Comparison of ENCODE assay signal across 25 mouse cellular contexts in the genomic region with DNA sequence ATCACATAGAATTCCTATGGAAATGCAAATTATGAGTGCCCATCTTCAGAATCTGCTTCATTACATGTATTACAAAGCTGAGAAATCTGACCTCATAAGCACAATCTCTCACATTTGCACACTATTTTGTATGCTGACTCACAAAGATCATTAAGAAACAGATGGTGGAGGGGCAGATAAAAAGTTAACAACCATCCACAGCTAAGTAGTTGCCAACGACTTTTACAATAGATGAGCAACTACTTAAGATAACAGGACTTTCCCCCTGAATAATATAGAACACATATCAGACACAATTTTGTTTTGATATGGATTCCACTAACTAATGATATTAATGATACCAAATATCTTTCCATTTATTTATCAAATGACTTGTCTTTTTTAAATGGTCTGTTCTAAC.
A peak's percentile ranks its signal among the peaks of the same experiment; 100 is the strongest.
DNase-seq lines count a peak whose midpoint lies in the region; ATAC-seq and TF ChIP-seq lines count a peak whose summit lies in the region.
"Had no signal": no experiment of that assay in that cellular context is flagged by ENCODE, and none has a peak within 500 bp of the region (broad histone marks: within the 10 kb centered on the region; RNA-seq: fewer than 3 reads in every experiment).

No protein-coding gene starts in this region.

- peak; percentile 60 for DNase-seq in MEL (ENCODE audit: low read depth, low spot score)
- DNase-seq: adrenal gland, adult 8-10 months; adrenal gland, postnatal 25 days; B cell, adult 2 months; cerebellum, adult 11 months; cerebellum, adult 2 months; cerebellum, adult 9-11 months; cerebellum, postnatal 36 days; embryo, embryonic 11 days; gastrocnemius, postnatal 10 days had no signal

- H3K36me3 ChIP-seq in liver, embryonic 16.5 days (ENCODE audit: control insufficient read depth, insufficient read depth) = peaks cover 13% of the 10 kb centered on the region
- H3K36me3 ChIP-seq in liver, embryonic 12.5 days = peaks cover 64% of the 10 kb centered on the region
- peaks cover 4 to 31% of the 10 kb centered on the region in 2 experiments for H3K36me3 ChIP-seq in MEL (ENCODE audit: control insufficient read depth in 1 of 2, insufficient read depth in 2 of 2, low read length in 2 of 2)
- H3K36me3 ChIP-seq in neural tube, embryonic 15.5 days = peaks cover 19% of the 10 kb centered on the region
- H3K36me3 ChIP-seq: forebrain, embryonic 12.5 days; forebrain, embryonic 15.5 days had no signal

- peaks cover 6% of the 10 kb centered on the region for H3K4me1 ChIP-seq in liver, embryonic 16.5 days (ENCODE audit: control insufficient read depth, low read depth, low read length)
- H3K4me1 ChIP-seq in liver, embryonic 12.5 days = peaks cover 44% of the 10 kb centered on the region
- peaks cover 15 to 23% of the 10 kb centered on the region in 2 experiments for H3K4me1 ChIP-seq in MEL (ENCODE audit: control insufficient read depth in 1 of 2, insufficient read depth in 2 of 2, low read length in 2 of 2)
- 0 out of 2 replicates have a peak, but pooled peaks cover 2% of the 10 kb centered on the region for H3K4me1 ChIP-seq in neural tube, embryonic 15.5 days
- H3K4me1 ChIP-seq: embryonic facial prominence, embryonic 10.5 days; embryonic facial prominence, embryonic 13.5 days; hindbrain, embryonic 12.5 days; hindbrain, embryonic 15.5 days had no signal

- H3K27ac ChIP-seq in liver, embryonic 16.5 days (ENCODE audit: low read length) = no peak overlapping the region
- H3K27ac ChIP-seq in liver, embryonic 12.5 days = no peak overlapping the region
- no peak overlapping the region for H3K27ac ChIP-seq in MEL (ENCODE audit: control insufficient read depth, low read depth, low read length)
- no peak overlapping the region for H3K27ac ChIP-seq in neural tube, embryonic 15.5 days (replicated peaks)
- H3K27ac ChIP-seq: embryonic facial prominence, embryonic 10.5 days; embryonic facial prominence, embryonic 13.5 days; forebrain, embryonic 12.5 days; forebrain, embryonic 15.5 days; hindbrain, embryonic 12.5 days; hindbrain, embryonic 15.5 days had no signal

- H3K9ac ChIP-seq in liver, embryonic 16.5 days (ENCODE audit: low read depth, low read length) = no peak overlapping the region
- H3K9ac ChIP-seq in liver, embryonic 12.5 days = no peak overlapping the region
- no peak overlapping the region for H3K9ac ChIP-seq in MEL (ENCODE audit: control insufficient read depth, low read depth, low read length, poor library complexity, severe bottlenecking)
- no peak overlapping the region for H3K9ac ChIP-seq in neural tube, embryonic 15.5 days (replicated peaks)
- H3K9ac ChIP-seq: embryonic facial prominence, embryonic 13.5 days; forebrain, embryonic 12.5 days; forebrain, embryonic 15.5 days; hindbrain, embryonic 12.5 days; hindbrain, embryonic 15.5 days had no signal

- no peak for TF ChIP-seq CTCF in MEL (IDR thresholded peaks at IDR 0.05 in 2 of 3, conservative IDR thresholded peaks at IDR 0.05 in 1 of 3; ENCODE audit: control insufficient read depth in 1 of 3, insufficient read depth in 1 of 3, low read depth in 2 of 3, low read length in 3 of 3, poor library complexity in 1 of 3, severe bottlenecking in 1 of 3)

- H3K4me2 ChIP-seq in liver, embryonic 16.5 days (ENCODE audit: low read depth, low read length) = no peak overlapping the region
- H3K4me2 ChIP-seq in liver, embryonic 12.5 days = no peak overlapping the region
- H3K4me2 ChIP-seq in neural tube, embryonic 15.5 days = no peak overlapping the region
- H3K4me2 ChIP-seq: embryonic facial prominence, embryonic 13.5 days; forebrain, embryonic 12.5 days; forebrain, embryonic 15.5 days; heart, embryonic 11.5 days; hindbrain, embryonic 12.5 days; hindbrain, embryonic 15.5 days had no signal

- no peak overlapping the region for H3K4me3 ChIP-seq in liver, embryonic 16.5 days (ENCODE audit: low read depth, low read length)
- H3K4me3 ChIP-seq in liver, embryonic 12.5 days = no peak overlapping the region
- H3K4me3 ChIP-seq in MEL (ENCODE audit: control insufficient read depth in 1 of 2, insufficient read depth in 1 of 2, low read depth in 2 of 2, low read length in 2 of 2) = no peak overlapping the region
- no peak overlapping the region for H3K4me3 ChIP-seq in neural tube, embryonic 15.5 days (replicated peaks)
- H3K4me3 ChIP-seq: embryonic facial prominence, embryonic 10.5 days; embryonic facial prominence, embryonic 13.5 days; erythroblast, embryonic 14.5 days; forebrain, embryonic 12.5 days; forebrain, embryonic 15.5 days; hindbrain, embryonic 12.5 days; hindbrain, embryonic 15.5 days had no signal

- peak; percentile 33; the same call in 1 of the 2 replicates for ATAC-seq in liver, embryonic 16.5 days (ENCODE audit: low read depth)
- ATAC-seq in liver, embryonic 12.5 days = no peak
- ATAC-seq in megakaryocyte progenitor cell, adult 5-6 weeks (replicated peaks; ENCODE audit: poor library complexity) = peak; percentile 47
- no peak for ATAC-seq in frontal cortex, adult (ENCODE audit: low TSS enrichment)
- no peak for ATAC-seq in neural tube, embryonic 15.5 days (ENCODE audit: low FRiP score)
- ATAC-seq: activated CD4-positive, CD25-positive, alpha-beta regulatory T cell, adult 4 months; forebrain, embryonic 15.5 days had no signal

- no peaks in the 10 kb centered on the region for H3K9me3 ChIP-seq in liver, embryonic 16.5 days (replicated peaks; ENCODE audit: control insufficient read depth, low read length)
- no peaks in the 10 kb centered on the region for H3K9me3 ChIP-seq in liver, embryonic 12.5 days (replicated peaks)
- H3K9me3 ChIP-seq in MEL (replicated peaks; ENCODE audit: insufficient read depth, low read length) = no peaks in the 10 kb centered on the region
- no peaks in the 10 kb centered on the region for H3K9me3 ChIP-seq in neural tube, embryonic 15.5 days (replicated peaks)
- H3K9me3 ChIP-seq: embryonic facial prominence, embryonic 10.5 days; embryonic facial prominence, embryonic 13.5 days; forebrain, embryonic 12.5 days; forebrain, embryonic 15.5 days; hindbrain, embryonic 12.5 days; hindbrain, embryonic 15.5 days had no signal

- no peaks in the 10 kb centered on the region for H3K27me3 ChIP-seq in liver, embryonic 16.5 days (ENCODE audit: control insufficient read depth, insufficient read depth, low read depth, low read length)
- H3K27me3 ChIP-seq in liver, embryonic 12.5 days (replicated peaks) = no peaks in the 10 kb centered on the region
- no peaks in the 10 kb centered on the region for H3K27me3 ChIP-seq in MEL (ENCODE audit: control insufficient read depth in 1 of 2, insufficient read depth in 2 of 2, low read length in 2 of 2)
- no peaks in the 10 kb centered on the region for H3K27me3 ChIP-seq in neural tube, embryonic 15.5 days (replicated peaks)
- H3K27me3 ChIP-seq: CH12.LX; embryonic facial prominence, embryonic 13.5 days; forebrain, embryonic 12.5 days; forebrain, embryonic 15.5 days; hindbrain, embryonic 12.5 days; hindbrain, embryonic 15.5 days had no signal

- TF ChIP-seq POLR2A in MEL (IDR thresholded peaks at IDR 0.05; ENCODE audit: control insufficient read depth in 1 of 2, insufficient read depth in 1 of 2, low read depth in 1 of 2, low read length in 2 of 2, poor library complexity in 1 of 2) = no peak

- 14% methylated on average over 1 of the region's 1 CpGs for WGBS in liver, embryonic 16.5 days (ENCODE audit: insufficient replicate concordance)
- 20% methylated on average over 1 of the region's 1 CpGs for WGBS in liver, embryonic 12.5 days (ENCODE audit: insufficient replicate concordance)
- WGBS in neural tube, embryonic 15.5 days = 77% methylated on average over 1 of the region's 1 CpGs

- H3K79me2 ChIP-seq in MEL (ENCODE audit: control insufficient read depth, insufficient read depth, low read length, poor library complexity) = no peaks in the 10 kb centered on the region

- peak; percentile 91 to 93 for TF ChIP-seq EP300 in MEL (IDR thresholded peaks at IDR 0.05; ENCODE audit: low read depth in 1 of 2, low read length in 2 of 2)

- TF ChIP-seq RAD21 in MEL (IDR thresholded peaks at IDR 0.05; ENCODE audit: low read depth, low read length) = no peak

TF ChIP-seq in MEL, 35 proteins besides CTCF, POLR2A, EP300 and RAD21:
- TF ChIP-seq ZC3H11A (IDR thresholded peaks at IDR 0.05; ENCODE audit: low read depth, low read length) (no peak), SIN3A (IDR thresholded peaks at IDR 0.05; ENCODE audit: low read length) (peak; percentile 62), TAL1 (IDR thresholded peaks at IDR 0.05; ENCODE audit: low read length) (peak; percentile 52), MXI1 (IDR thresholded peaks at IDR 0.05; ENCODE audit: low read depth, low read length) (0 out of 2 replicates have a peak, but pooled peaks have one; percentile 41), MYC (IDR thresholded peaks at IDR 0.05; ENCODE audit: low read depth, low read length) (peak; percentile 36; the same call in 1 of the 2 replicates), MAX (IDR thresholded peaks at IDR 0.05; ENCODE audit: low read length) (0 out of 2 replicates have a peak, but pooled peaks have one; percentile 30), USF2 (IDR thresholded peaks at IDR 0.05; ENCODE audit: borderline replicate concordance in 1 of 2, insufficient read depth in 1 of 2, low read depth in 1 of 2, low read length in 2 of 2) (no peak), GATA1 (IDR thresholded peaks at IDR 0.05; ENCODE audit: low read depth, low read length) (peak; percentile 91), ELF1 (IDR thresholded peaks at IDR 0.05; ENCODE audit: low read depth, low read length) (no peak), TCF12 (IDR thresholded peaks at IDR 0.05; ENCODE audit: low read depth, low read length) (peak; percentile 89), BHLHE40 (IDR thresholded peaks at IDR 0.05; ENCODE audit: borderline replicate concordance, low read depth, low read length) (0 out of 2 replicates have a peak, but pooled peaks have one; percentile 44), POLR2AphosphoS5 (IDR thresholded peaks at IDR 0.05; ENCODE audit: borderline replicate concordance, low read depth, low read length) (no peak), KAT2A (conservative IDR thresholded peaks at IDR 0.05; ENCODE audit: low read depth, low read length) (no peak), ETS1 (IDR thresholded peaks at IDR 0.05; ENCODE audit: low read depth, low read length) (peak; percentile 92), ZMIZ1 (IDR thresholded peaks at IDR 0.05; ENCODE audit: low read depth, low read length) (no peak), MAFK (IDR thresholded peaks at IDR 0.05; ENCODE audit: borderline replicate concordance, low read depth, low read length) (peak; percentile 57), JUND (IDR thresholded peaks at IDR 0.05; ENCODE audit: low read depth, low read length) (no peak), MYB (IDR thresholded peaks at IDR 0.05; ENCODE audit: low read depth, low read length) (peak; percentile 62; the same call in 1 of the 2 replicates), RCOR1 (IDR thresholded peaks at IDR 0.05; ENCODE audit: low read depth, low read length) (peak; percentile 92)

Comparison
In these comparisons a context has a peak if more than half of its experiments do, and no peak if none do; other contexts are left out.
1. ATAC-seq: peak in liver, embryonic 16.5 days (single experiment) and megakaryocyte progenitor cell, adult 5-6 weeks (single experiment); none in liver, embryonic 12.5 days (single experiment), frontal cortex, adult (single experiment) and neural tube, embryonic 15.5 days (single experiment).